Mouse (Mus musculus) myocyte (in vitro differentiated cells): ENCODE data around the gene Gm10392.

Experiments used
- CEBPB ChIP-seq: IDR thresholded peaks from 2 replicates; pipeline ENCODE4 v1.6.1; 2011; ENCODE audit warnings: mild to moderate bottlenecking, moderate library complexity; ENCODE audit not compliant: poor library complexity, insufficient read depth, severe bottlenecking
- POLR2AphosphoS2 ChIP-seq: IDR thresholded peaks from one replicate; pipeline ENCODE4 v1.6.1; 2011; ENCODE audit warnings: low read depth, control low read depth; ENCODE audit not compliant: insufficient read length
- TCF12 ChIP-seq: IDR thresholded peaks from one replicate; pipeline ENCODE4 v1.6.1; 2011; ENCODE audit warnings: mild to moderate bottlenecking, control low read depth; ENCODE audit not compliant: poor library complexity, insufficient read depth, severe bottlenecking
- TCF3 ChIP-seq: IDR thresholded peaks from one replicate; pipeline ENCODE4 v1.6.1; 2011; ENCODE audit warnings: low read depth, control low read depth; ENCODE audit not compliant: insufficient read length

- no peak for TF ChIP-seq CEBPB
- TF ChIP-seq TCF12, result no peak
- TF ChIP-seq TCF3, result no peak
- no peak for TF ChIP-seq POLR2AphosphoS2
Measured at GRCm38 (mm10) chr11:77518051-77518798, 773 bp downstream of the Gm10392 start.
